Mouse (Mus musculus) Muller cell, postnatal 12 days (primary cell): ENCODE results near the gene Fam83b.

Source experiments
- DNase-seq: peaks from one replicate; pipeline ENCODE4 v3.0.0-alpha.2; 2015; ENCODE audit errors: inconsistent ontology term

The Fam83b gene

DNA sequence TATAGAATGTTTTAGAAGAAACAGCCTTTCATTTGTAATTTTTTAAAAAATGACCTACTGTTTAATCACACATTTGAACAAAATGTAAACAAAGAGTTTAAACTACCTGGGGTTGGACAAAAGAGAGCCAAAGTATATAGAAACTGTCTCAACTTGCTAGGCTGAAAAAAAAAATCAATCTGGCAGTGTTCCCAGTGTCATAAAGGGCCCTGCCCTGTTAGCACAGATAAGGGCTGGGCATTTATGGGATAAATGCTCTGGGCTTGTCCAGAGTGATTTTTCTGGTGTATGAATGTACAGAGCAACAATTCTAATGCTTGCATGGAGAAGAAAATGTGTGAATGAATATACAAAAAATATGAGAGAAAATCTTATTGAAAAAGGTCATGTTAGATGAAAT is 43.8 kb downstream of the Fam83b start:
- no peak for DNase-seq

DNA sequence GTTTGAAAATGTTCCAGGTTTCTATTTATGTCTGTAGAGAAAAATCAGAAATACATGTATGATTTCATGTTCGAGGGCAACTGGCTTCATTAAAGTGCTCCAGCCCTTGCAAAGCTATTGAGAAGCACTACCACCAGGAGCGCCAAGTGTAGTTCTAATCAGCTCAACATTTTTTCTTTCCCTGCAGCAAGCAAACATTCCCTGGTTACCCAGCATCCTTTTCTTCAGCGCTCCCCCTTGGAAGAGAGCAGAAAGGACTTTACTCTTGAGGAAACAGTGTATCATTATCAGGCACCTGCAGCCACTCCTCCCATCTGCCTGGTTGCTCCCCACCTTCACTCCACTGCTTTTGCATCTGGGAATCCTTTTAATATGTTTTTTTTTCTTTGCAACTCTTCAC is 45.3 kb downstream of the Fam83b start:
- no peak for DNase-seq

DNA sequence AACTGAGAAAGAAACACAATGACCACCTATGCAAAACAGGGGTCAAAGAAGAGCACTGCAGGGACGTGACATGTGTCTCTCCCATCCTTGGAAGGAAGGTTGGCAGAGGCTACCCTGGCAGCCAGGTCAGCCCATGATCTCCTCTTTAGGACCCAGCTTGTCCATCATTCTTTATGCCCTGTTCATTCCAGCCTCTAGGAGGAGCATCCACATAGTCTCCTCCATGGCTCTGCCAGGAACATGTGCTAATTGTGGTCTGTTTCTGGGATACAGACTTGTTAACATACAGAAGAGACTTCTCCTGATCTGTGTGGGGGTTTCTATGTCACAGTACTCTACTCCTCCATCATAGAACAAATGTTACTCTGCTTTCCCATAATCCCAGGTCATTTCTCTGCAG is 48.3 kb downstream of the Fam83b start:
- DNase-seq: no peak

DNA sequence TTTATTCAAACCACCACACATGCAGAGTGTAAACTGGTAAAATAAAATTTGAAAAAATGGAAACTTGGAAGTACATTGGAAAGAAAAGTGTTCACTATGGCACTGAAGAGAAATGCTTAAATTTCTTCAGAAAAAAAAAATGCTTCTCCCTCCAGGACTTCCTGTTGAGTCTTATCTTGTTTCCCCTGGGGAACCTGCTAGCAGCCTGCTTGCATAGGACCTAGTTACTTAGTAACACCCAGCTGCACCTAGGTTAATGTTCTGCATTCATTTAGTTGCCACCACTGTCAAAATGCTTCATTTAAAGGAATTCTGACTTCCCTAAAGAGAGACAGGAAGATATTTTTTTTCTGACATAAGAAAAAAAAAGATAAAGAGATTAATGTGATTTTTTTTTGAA is 61.3 kb downstream of the Fam83b start:
- no peak for DNase-seq

DNA sequence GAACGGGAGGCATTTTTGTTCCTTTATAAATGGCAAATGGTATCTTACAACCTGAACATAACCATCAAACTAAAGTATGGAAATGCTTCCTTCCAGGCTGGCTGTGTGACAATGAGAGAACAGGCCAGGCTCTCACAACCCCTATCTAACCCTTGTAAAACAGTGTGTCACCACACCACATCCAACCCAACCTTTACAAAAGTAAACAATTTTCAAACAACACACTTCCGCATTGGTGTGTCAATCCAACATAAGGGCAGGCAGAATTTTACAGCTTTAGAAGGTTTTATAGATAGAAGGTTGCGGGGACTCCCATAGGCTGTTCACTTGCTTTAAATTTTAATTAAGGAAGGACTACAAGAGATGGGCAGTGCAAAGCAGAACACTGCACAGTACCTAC is 77.2 kb downstream of the Fam83b start:
- no peak for DNase-seq

DNA sequence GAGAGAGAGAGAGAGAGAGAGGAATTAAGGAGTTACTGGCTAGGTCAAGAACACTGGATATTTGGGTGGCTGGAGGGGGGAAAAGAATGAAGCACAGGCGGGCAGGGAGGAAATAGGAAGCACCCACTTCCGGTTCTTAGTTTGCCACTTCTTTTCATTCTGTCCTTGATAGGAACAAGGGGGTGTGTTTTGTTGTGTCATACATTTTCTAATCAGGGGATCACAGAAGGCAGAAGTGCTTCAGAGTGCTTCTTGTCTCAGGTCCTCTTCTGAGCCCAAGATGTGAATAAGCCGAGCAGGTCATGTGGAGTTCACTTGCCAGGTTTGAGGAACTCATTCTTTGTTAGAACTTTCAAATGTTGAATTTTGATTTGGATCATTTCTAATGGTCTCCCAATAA is 86.8 kb downstream of the Fam83b start:
- no peak for DNase-seq

DNA sequence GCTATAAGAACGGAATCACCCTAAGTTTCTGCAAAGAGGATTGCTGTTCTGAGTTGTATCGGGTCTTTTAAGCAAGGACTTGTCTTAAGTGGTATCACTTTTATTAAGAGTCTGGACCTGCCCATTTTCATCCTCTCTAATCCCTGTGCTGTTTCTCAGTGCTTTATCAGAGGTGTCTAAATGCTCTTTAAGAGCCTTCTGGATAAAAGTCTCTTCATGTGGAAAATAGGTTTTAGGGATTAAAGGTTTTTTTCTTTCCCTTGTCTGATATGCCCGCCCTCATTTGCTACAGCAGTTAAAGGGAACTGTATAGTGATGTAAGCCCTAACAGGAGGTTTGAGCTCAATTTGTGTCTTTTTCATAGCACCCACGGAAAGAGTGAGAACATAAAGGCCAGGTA is 97.4 kb downstream of the Fam83b start:
- DNase-seq: no peak

DNA sequence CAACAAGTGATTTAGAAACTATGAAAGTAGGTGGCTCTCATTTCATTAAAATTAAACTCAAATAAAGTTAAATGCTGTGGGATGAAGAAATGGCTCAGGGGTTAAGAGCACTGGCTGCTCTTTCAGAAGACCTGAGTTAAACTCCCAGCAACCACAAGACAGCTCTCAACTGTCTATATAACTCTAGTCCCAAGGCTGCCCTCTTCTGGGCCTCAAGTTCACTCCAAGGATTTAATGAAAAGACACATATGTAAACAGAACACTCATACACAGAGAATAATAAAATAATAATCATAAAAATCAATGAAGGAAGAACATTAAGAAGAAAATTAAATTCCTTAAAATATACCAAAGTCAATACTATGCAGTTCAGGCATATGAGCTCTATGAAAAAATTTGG is 105.4 kb downstream of the Fam83b start:
- DNase-seq: no peak

DNA sequence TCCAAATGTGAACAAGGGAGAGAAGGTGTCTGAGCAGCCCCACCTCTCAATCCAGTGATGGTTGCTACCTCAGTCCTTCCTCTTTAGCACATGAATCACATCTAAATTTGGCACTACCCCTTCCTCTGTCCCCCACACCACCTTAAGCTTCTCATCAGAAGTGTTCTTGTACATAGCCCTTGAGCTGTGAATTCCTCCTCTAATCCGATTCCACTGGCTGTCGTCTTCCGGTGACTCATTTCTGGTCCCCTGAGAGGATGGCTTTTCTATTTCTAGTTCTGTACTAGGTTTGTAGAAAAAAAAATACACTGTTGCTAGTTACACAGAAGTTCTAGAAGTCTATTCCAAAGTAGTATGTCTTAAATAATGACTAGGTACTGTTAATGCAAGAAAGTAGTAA is 111.2 kb downstream of the Fam83b start:
- no peak for DNase-seq
